Mouse (Mus musculus): ENCODE measurements around the gene Ptprb.

Ptprb gene

DNA sequence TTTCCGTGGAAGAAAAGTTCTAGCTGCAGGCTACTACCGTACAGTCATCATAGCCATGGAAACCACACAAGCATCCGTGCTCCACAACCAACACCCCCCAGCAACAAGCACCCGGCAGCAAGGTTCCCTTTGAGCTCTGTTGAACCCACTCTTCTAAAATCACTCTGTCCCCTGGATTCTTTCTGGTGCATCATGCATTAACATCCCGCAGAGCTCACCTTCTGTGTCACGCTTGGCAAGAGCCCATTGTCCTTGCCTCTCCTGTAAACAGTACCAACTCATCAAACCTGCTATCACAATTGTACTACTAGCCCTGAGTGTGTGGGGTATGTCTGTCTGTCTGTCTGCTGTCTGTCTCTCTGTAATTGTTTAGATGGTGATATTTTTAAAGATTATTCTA, 98.8 kb downstream of the Ptprb start:
- DNase-seq (ENCODE audit: low spot score) = no peak

DNA sequence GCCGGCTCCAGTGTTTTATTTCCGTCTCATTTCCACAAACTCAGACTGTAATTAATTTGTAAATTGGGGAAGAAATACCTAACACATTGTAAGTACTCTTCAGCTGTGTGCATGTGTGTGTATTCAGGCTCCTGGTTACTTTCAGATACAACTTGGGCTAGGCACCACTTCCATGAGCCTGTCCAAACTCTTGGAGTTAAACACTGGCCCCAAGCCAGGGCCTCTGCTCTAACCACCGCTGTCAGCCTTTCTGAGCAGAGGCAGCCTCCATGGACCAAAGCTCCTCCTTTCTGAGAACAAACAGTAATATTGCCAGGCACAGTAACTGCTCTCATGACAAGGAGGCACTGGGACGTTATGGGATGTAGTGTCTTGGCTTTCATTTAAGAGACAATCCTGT, 101.5 kb downstream of the Ptprb start:
- DNase-seq (ENCODE audit: low spot score) = no peak

DNA sequence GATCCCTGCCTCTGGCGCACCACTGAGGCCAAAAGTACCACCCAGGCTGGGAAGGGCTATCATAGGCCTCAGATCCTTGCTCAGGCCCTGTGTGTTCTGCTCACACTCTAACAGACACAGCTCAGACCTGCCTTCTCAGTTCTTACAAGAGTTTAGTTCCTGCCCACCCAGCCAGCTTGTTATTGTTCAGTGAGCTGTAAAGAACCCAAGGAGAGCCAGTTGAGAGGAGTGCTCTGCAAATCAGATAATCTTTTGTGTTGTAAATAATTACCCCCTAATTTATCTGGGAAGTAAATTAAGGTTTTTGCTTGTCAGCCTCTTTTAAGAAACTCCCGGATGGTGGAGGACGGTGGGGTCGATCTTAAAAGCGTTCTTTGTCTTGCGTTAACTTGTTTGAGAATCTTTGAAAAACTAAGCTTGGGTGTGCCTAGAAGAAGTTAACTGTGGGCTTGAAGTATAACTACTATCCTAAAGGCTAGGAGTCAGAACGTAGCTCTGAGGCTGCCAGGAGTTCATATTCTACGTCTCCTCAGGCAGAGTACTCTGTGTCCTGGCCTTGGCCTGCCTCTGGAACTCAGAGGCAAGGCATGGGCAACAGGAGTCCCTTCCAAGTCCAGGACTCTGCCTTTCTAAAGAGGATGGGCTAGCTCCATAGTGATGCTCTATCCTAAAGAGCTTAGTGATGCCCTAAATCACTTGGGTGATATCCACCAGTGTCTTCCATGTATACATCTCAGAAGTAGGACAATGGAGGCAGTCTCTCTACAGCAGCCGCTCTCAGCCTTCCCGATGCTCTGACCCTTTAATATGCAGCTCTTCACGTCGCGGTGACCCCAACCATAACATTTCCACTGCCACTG, 107.7 kb downstream of the Ptprb start:
- no peak for DNase-seq (ENCODE audit: low spot score)

DNA sequence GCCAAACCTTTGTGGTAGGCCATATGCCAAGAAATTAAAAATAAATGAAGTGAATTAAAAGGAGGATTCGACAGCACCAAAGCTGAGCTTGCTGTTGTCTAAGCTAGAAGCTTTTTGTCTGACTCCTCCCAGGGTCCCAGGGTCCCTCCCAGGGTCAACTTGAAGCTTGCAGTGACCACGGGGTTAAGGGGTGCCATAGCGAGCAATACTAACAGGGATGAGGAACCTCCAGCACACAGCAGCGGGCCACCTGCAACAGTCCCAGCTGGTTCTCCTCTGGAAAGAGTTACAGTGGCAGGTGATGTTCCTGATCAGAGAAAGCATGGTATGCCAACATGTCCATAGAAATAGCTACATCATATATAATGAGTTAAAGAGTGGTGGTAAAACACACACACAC, 109.1 kb downstream of the Ptprb start:
- DNase-seq (ENCODE audit: low spot score) = no peak

DNA sequence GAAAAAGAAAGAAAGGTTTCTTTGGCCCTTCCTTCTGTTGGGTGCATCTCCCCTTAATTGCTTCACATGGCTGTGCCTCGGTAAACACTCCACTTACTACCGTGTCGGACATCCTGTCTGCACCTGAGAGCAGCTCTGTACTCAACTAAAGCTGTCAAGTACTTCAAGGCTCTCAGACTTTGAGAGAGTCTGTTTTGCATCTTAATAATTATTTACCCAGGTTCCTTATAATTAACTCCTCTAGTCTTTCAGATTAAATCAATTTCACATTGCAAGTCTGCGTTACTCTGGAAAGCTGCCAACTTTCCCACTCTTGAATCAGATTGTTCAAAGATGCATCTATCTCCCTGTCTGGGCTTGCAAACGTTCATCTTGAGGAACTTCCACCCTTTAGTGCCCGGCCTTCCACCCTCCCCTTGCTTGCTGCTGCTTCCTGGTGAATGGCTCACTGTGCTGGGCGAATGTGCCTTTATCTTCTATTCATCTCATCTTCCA, 111.1 kb downstream of the Ptprb start:
- no peak for DNase-seq (ENCODE audit: low spot score)

DNA sequence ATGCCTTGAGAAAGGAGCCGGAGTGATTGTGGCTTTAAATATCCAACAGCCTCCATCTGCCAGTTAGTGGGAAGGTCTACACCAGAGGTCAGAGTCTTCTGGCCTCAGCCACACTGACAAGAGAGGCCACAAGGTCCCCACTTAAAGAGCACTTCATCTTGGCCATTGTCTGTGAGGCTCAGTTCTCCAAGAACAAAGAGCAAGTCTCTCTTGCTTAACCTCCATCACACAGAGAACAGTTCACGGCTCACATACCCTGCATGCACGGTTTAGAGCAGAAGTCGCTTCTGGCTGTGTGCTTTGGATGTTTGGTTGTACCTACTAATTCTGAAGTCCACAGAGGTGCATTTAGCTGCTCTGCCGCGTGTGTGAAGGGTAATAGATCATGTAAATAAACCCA, 113.5 kb downstream of the Ptprb start:
- DNase-seq (ENCODE audit: low spot score) = no peak

DNA sequence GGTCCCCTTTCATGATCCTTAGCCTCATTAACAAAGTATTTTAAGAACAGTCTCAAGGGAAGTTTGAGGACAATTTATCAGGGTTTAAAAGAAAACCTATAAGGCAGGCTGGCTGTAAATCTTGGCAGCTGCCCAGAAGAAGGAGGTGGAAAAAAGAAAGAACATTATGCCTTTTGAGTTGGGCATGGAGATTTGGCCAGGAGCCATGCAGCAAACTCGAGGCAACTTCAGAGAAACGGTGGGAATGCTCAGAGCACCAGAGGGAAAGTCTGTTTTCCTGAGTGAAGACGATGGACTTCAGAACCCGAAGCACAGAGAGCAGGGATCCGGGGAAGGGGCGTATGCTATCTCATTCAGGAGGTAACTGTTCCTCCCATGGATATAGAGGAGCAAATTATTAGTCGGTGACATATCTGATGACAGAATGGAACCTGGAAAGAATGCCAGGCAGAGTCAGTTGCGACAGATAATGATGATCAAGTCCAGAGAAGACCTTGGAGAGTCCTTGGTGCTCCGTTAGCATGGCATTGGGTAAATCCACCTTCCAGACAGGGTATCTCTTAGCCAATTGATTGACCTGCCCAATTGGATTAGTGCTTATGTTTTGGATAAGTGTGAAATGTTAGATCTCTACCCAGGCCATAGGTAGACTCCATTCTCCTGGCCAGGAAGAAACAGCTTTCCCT, 118.6 kb downstream of the Ptprb start:
- DNase-seq (ENCODE audit: low spot score) = no peak

DNA sequence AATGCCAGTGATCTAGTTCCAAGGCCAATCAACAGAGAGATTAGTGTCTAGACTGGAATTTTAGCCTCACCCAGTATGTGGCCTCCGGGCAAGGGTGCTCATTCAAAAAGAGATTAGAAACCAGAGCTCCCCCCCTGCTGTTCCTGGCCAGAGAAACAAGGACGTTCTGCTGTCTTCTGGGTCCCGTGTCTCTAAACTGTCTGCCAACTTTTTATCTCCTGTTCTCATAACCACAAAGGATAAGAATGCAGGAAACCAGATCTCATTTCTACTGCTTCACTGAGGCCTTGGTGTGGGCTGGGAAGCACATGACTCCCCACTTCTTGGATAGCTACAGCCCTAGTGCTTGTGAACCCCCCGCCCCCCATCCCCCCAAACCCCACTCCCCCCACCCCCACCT, 119.3 kb downstream of the Ptprb start:
- no peak for DNase-seq (ENCODE audit: low spot score)

DNA sequence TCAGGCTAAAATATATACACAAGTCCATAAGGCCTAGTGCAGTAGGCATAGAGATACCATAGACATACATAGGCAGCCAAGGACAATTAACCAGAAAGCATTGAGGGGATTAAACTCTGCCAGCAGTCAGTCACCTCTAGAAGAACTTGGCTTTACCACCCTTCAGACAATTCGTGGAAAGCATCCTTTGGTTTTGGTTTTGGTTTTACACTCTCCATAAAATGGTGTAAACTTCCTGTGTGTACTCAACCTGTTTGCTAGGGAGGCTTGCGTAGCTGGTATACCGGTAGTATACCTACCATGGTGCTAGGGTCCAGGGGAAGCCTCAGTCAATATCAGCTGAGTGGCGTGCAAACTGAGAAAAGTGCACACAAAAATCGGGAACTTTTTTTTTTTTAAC, 121.0 kb downstream of the Ptprb start:
- no peak for DNase-seq (ENCODE audit: low spot score)

DNA sequence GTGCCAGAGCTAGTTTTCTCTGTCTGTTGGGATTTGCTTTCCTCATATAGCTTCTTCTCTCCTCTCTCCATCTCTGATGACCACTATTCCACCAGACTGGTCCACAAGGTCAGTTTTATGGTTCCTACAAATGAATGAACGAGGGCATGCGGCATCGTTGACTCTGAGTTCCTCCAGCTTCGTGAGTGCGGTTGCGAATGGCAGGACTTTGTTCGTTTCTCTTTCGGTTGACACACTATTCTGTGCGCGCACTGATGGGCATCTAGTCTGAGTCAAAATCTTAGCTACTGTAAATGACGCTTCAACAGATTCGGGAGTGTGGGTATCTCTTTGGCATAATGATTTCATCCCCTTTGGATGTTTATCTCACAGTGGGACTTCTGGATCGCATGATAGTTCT, 121.6 kb downstream of the Ptprb start:
- no peak for DNase-seq (ENCODE audit: low spot score)

DNA sequence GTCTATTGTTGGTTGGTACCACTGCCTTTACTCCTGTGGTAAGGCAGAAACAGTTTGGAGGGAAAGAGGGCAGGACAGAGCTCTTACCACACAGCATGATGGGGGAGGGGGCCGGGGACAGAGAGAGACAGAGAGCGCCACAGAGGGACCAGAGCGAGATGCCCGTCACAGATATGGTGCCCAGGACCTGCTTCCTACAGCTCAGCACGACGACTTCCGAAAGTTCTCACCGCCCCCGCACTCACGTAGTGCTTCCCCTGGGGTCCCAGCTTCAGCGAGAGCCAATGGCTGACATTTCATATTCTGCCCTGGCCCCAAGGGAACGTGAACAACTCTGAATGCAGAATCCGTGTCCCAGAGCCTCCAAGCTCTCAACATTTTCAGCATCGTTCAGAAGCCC, 122.2 kb downstream of the Ptprb start:
- DNase-seq (ENCODE audit: low spot score) = no peak

DNA sequence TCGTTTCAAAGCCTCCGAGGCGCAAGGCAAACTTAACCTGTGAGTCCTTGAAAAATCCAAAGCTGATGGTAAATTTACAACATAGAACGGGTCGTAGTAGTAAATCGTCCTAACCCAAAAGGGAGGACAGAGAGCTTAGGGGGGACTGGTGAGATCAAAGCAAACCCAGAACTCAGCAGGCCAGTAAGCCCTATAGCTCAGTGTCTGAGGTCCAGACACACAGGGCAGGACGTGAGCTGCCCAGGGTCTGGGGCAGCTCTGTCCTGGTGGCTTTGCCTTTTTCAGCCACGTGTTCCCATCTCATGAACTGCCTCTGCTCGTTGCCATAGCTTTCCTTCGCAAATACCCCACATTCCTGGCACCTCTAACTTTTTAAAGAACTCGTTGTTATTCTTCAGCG, 122.7 kb downstream of the Ptprb start:
- DNase-seq (ENCODE audit: low spot score) = no peak

DNA sequence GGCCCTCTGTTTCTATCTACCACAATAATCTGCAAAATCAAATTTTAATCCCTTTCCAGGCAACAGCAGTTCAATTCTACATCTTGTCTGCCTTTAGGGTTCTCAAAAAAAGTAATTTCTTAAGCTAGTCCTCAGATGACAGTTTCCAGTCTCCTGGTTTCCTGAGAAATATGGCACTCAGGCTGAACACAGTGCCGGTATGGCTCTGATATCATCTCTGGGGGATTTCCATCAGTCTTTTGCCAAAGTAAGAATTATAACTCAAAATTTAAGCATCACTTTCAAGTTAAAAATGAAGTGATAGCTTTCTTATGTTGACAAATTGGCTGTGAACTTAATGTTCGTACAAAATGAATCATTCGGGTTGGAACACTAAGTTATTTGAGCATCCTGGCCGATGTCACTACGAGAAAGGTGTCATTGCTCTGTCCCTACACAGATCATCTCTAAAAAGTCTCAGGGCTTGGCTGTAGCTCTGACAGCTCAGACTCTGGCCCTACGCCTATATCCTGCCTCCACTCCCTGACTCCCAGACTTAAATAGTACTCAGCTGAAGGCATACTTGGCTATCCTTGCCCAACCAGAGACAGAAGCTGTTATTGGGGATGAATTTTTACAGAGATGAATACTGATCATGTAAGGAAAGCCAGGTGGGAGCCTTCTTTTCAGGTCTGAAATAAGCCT, 127.6 kb downstream of the Ptprb start:
- no peak for DNase-seq (ENCODE audit: low spot score)

DNA sequence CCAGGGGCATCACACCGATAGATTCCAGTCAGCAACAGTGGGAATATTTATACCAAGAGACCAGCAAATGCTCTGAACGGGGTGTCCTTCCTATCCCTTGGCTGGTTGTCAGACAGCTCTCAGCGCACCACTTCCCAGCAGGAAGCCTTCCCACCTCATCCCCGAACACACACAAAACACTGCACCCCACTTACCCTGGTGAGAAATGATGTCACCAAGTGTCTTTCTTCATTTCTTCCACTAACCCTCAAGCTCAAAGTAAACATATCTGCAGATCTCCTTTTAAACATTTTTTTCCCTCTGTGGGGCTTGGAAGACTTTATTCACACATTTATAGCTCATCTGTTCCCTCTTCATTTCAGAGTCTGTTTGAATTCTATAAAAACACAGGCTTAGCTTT, 128.4 kb downstream of the Ptprb start:
- no peak for DNase-seq (ENCODE audit: low spot score)

DNA sequence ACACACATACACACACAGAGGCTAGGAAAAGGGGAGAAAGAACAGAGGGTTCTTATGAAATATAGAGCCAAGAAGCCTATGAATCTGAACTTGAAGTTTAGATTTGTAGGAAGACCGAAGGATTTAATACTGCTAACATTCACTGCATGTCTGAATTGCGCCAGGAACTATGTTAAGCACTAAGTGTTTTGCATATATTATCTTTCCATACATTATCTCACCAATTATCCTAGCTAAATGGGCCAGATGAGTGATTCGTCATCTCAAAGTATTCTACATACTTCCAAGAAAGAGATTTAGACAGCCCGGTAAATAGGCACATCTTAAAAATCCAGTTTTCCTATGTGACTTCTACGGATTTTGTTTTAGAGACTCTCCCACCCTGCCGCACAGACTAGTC, 129.7 kb downstream of the Ptprb start:
- no peak for DNase-seq (ENCODE audit: low spot score)

DNA sequence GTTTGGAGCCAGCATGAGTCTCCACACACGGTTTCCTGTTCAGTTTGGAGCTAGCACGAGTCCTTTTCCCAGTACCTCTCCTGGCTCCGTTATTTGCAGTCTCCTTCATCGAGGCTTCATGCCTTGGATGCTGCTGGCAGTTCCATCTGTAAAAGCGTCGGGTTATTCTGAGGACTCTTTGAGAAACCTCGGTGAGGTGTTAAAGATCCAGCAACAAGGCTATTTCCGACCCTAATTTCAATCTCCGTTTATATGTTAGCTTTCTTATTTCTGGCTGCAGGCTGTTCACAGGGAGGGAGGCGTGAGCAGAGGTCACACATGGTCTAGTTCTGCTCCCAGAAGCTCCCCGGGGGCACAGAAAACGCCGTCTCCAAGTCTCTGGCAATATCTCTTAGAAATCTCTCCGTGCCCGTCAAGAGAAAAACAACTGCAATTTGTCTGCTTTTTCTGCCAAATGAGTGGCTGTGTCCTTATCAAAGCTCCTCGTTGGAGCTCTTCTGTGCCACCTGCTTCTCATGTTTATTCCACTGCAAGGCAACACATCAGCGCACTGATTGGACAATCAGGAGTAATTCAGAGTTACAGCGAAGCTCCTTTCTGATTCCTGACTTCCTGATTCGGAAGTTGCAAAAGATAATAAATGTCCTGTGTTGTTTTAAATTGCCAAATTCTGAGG, 132.5 kb downstream of the Ptprb start:
- DNase-seq (ENCODE audit: low spot score) = no peak

DNA sequence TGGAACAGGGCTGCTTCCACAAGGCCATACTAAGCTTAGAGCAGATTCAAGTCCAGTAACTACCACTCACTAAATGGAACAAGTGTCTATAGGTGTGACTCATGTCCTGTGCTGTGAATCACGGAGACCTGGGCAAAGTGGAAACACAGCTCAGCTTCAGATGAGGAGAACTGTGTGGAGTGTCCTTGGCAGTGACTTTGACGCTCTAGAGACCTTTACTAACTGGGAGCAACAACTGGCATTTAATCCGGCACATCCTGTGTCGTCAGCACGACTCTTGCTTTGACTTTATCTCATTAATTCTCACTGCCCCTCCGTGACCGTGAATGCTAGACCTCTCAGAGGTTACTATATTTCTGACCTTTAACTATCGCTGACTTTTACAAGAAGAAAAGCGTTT, 135.5 kb downstream of the Ptprb start:
- DNase-seq (ENCODE audit: low spot score) = no peak

DNA sequence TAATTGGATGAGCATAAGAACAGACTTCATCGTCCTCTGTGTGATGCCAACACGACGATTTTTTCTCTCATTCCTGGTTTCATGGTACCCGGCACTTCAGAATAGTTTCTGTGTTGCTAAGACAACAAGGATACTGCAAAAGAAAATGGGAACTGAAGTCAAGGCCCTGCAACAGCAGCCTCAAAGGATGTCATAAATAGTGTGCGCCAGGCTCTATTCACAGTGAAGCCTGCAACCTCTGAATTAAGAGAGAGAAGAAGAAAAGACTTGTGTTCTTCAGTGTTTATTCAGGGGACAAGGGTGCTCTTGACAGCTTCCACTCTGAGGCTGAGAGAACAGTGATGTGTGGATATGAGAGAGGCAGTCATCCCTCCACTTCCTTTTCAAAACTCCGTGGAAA, 140.8 kb downstream of the Ptprb start:
- no peak for DNase-seq (ENCODE audit: low spot score)

DNA sequence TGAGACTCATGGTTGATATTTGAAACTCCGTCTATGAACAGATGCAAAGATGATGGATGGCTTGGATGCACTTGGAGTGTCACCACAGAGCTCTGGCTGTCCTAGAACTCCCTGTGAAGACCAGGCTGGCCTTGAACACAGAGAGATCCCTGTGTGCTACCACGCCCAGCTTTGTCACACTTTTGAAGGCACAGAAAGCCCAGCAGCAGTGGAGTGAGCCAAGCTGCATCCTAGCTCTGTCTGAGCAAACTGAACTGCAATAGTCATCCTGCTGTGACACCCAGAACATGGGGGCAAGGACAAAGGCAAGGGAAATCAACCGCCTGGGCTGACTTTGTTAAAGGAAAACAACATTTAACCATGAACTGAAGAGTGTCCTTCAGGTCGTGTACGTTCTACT, 141.4 kb downstream of the Ptprb start:
- DNase-seq (ENCODE audit: low spot score) = no peak

DNA sequence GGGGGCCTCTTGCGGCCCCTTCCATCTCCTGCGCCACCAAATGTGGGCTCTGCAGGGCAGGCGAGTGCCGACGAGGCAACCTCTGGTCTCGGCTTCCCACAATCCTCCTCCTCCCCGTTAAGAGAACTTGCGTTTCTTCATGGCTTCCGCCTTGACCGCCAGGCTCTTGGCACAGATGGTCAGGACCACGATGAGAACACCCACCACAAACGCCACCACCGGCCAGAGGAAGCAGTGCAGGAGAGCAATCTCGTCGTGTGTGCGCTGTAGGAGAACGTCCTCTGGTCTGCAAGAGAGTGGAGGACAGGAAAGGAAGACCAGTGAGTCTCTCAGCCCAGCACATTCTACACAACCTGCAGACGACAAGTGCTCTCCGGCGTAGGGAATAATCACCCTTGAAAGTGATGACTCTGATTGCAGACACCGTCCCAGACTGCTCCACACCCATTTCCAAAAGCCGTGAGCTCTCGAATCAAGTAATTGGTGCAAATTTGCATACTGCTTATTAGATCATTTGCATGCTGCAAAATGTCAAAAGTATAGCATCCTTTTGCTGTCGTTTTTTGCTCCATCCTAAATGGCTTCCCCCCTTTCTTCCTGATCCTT, 142.9 kb downstream of the Ptprb start:
- DNase-seq (ENCODE audit: low spot score) = no peak

DNA sequence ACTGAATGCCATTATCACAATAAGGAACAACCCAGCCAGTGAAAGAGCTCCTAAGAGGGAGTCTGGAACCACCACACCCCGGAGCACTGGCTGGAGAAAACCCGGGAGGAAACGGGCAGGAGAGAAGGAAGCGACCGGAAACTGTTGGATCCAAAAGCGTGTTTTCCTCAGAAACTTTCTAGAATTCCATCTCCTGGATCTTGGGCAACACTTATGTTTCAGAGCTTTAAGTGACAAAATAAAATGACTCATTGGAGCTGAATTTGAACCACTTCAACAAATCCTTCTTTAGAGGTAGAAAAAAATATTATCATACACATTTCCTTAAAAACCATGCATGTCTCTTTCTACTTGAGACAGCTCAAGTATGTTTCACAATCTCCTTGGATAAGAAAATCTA, 145.7 kb downstream of the Ptprb start:
- no peak for DNase-seq (ENCODE audit: low spot score)

DNA sequence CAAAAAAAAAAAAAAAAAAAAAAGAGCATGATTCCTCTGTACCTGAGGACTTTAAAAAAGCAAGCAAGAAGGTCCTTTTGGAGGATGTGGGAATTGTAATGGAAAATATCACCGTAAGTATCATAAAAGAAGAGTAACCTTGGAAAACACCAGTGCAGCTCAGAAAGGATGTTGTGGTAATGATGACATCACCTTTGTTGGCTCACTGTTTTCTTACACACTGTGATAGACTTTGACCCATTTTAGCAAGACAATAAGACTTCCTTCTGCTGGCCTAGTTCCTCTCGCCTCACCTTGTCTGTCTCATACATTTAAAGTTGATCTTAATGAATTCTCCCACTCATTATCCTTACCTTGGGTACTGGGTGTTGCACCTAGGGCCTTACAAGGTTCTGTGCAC, 147.2 kb downstream of the Ptprb start:
- DNase-seq (ENCODE audit: low spot score) = no peak
